Mouse (Mus musculus) CH12.LX (cell line): ENCODE data around the gene Pi16. TPM values are rescaled to one million over a fixed set of nuclear protein-coding genes. Genes with fewer than 3 reads are reported as not detected.

Experiments
- DNase-seq: peaks from one replicate; pipeline ENCODE4 v3.0.0-alpha.2; 2013; ENCODE audit errors: extremely low read depth
- H3K27ac ChIP-seq: 2 replicates; pipeline ENCODE4 v1.5.1; 2012; ENCODE audit warnings: low read depth, mild to moderate bottlenecking, control low read depth, moderate library complexity; ENCODE audit not compliant: insufficient read depth
- H3K27me3 ChIP-seq: replicated peaks from 2 replicates; pipeline ENCODE3; 2012; ENCODE audit warnings: inconsistent platforms
- H3K36me3 ChIP-seq, 2 experiments: replicated peaks in 1 of 2; 2 replicates each; pipeline versions ENCODE3 to v1.6.1; 2012; ENCODE audit warnings: inconsistent platforms in 1 of 2, low read length in 1 of 2, mild to moderate bottlenecking in 1 of 2, mixed read lengths in 1 of 2, moderate library complexity in 1 of 2; ENCODE audit not compliant: control insufficient read depth in 1 of 2, insufficient read depth in 1 of 2
- H3K4me1 ChIP-seq, 2 experiments: 2 replicates each; pipeline ENCODE4 v1.6.1; 2012; ENCODE audit warnings: inconsistent platforms in 1 of 2, moderate library complexity in 1 of 2; ENCODE audit not compliant: insufficient read depth in 2 of 2, control insufficient read depth in 1 of 2
- H3K4me2 ChIP-seq: 2 replicates; pipeline ENCODE4 v1.6.1; 2012; ENCODE audit warnings: low read depth, mild to moderate bottlenecking, control low read depth; ENCODE audit not compliant: poor library complexity, insufficient read depth, severe bottlenecking
- H3K4me3 ChIP-seq, 3 experiments: fragments of 150-350 bp in 1 of 3; sonication (generic) in 1 of 3; replicated peaks in 1 of 3; 2 replicates each; pipeline versions ENCODE3 to v1.5.1; 2011 to 2012; ENCODE audit warnings: low read depth in 2 of 3, low read length in 2 of 3, mild to moderate bottlenecking in 2 of 3, moderate library complexity in 2 of 3, control low read depth in 1 of 3, improper control_type of control experiment in 1 of 3, inconsistent platforms in 1 of 3, mixed read lengths in 1 of 3; ENCODE audit not compliant: poor library complexity in 1 of 3
- H3K79me2 ChIP-seq: replicated peaks from 2 replicates; pipeline ENCODE4 v1.6.1; 2012; ENCODE audit warnings: mild to moderate bottlenecking, moderate library complexity; ENCODE audit not compliant: control insufficient read depth, poor library complexity, insufficient read depth, severe bottlenecking; ENCODE audit errors: extremely low read depth
- H3K9ac ChIP-seq: 2 replicates; pipeline ENCODE4 v1.6.1; 2012; ENCODE audit warnings: low read depth, mild to moderate bottlenecking, control low read depth, moderate library complexity; ENCODE audit not compliant: insufficient read depth
- H3K9me3 ChIP-seq: replicated peaks from 2 replicates; pipeline ENCODE3; 2012; ENCODE audit warnings: low read length, inconsistent platforms, mixed read lengths
- BHLHE40 ChIP-seq: IDR thresholded peaks from 2 replicates; pipeline ENCODE4 v1.6.1; 2011; ENCODE audit warnings: mild to moderate bottlenecking, low read depth, low read length, improper control_type of control experiment
- CTCF ChIP-seq, 2 experiments: IDR thresholded peaks in 1 of 2; conservative IDR thresholded peaks in 1 of 2; 2 replicates each; pipeline ENCODE4 v1.5.1; 2011 to 2012; ENCODE audit warnings: low read depth in 2 of 2, low read length in 2 of 2, improper control_type of control experiment in 1 of 2, inconsistent platforms in 1 of 2, mild to moderate bottlenecking in 1 of 2, moderate library complexity in 1 of 2
- E2F4 ChIP-seq: IDR thresholded peaks from 2 replicates; pipeline ENCODE4 v1.6.1; 2011; ENCODE audit warnings: low read depth, low read length, improper control_type of control experiment; ENCODE audit not compliant: insufficient replicate concordance
- GABPA ChIP-seq: IDR thresholded peaks from 2 replicates; pipeline ENCODE4 v1.6.1; 2012; ENCODE audit warnings: low read depth, low read length, improper control_type of control experiment, inconsistent platforms; ENCODE audit not compliant: insufficient replicate concordance
- HCFC1 ChIP-seq: IDR thresholded peaks from 2 replicates; pipeline ENCODE4 v1.6.1; 2012; ENCODE audit warnings: low read depth, mild to moderate bottlenecking, inconsistent platforms, low read length, improper control_type of control experiment
- IRF4 ChIP-seq: IDR thresholded peaks from 2 replicates; pipeline ENCODE4 v1.6.1; 2014; ENCODE audit warnings: low read depth, mild to moderate bottlenecking, inconsistent platforms, low read length, improper control_type of control experiment
- JUN ChIP-seq: IDR thresholded peaks from 2 replicates; pipeline ENCODE4 v1.6.1; 2011; ENCODE audit warnings: low read depth, mild to moderate bottlenecking, low read length, improper control_type of control experiment, moderate library complexity; ENCODE audit not compliant: insufficient read depth
- JUND ChIP-seq: conservative IDR thresholded peaks from 2 replicates; pipeline ENCODE4 v1.6.1; 2011; ENCODE audit warnings: low read depth, low read length, improper control_type of control experiment
- MAFK ChIP-seq: IDR thresholded peaks from 2 replicates; pipeline ENCODE4 v1.6.1; 2011; ENCODE audit warnings: low read length, improper control_type of control experiment; ENCODE audit not compliant: insufficient replicate concordance
- MAZ ChIP-seq: IDR thresholded peaks from 2 replicates; pipeline ENCODE4 v1.6.1; 2012; ENCODE audit warnings: low read depth, mild to moderate bottlenecking, inconsistent platforms, low read length, improper control_type of control experiment, moderate library complexity
- MEF2A ChIP-seq: IDR thresholded peaks from 2 replicates; pipeline ENCODE4 v1.6.1; 2014; ENCODE audit warnings: low read depth, mild to moderate bottlenecking, inconsistent platforms, low read length, improper control_type of control experiment, borderline replicate concordance
- MYC ChIP-seq: IDR thresholded peaks from 2 replicates; pipeline ENCODE4 v1.6.1; 2011; ENCODE audit warnings: low read depth, mild to moderate bottlenecking, improper control_type of control experiment, low read length
- NELFE ChIP-seq: IDR thresholded peaks from 2 replicates; pipeline ENCODE4 v1.6.1; 2011; ENCODE audit warnings: low read depth, low read length, improper control_type of control experiment
- RAD21 ChIP-seq: IDR thresholded peaks from 2 replicates; pipeline ENCODE4 v1.6.1; 2011; ENCODE audit warnings: low read depth, mild to moderate bottlenecking, low read length, improper control_type of control experiment, moderate library complexity
- RCOR1 ChIP-seq: conservative IDR thresholded peaks from 2 replicates; pipeline ENCODE4 v1.6.1; 2012; ENCODE audit warnings: low read depth, mild to moderate bottlenecking, inconsistent platforms, low read length, improper control_type of control experiment
- SMC3 ChIP-seq: IDR thresholded peaks from 2 replicates; pipeline ENCODE4 v1.6.1; 2011; ENCODE audit warnings: low read depth, low read length, improper control_type of control experiment
- UBTF ChIP-seq: IDR thresholded peaks from 2 replicates; pipeline ENCODE4 v1.6.1; 2012; ENCODE audit warnings: low read depth, mild to moderate bottlenecking, inconsistent platforms, low read length, improper control_type of control experiment, moderate library complexity
- USF2 ChIP-seq: conservative IDR thresholded peaks from 2 replicates; pipeline ENCODE4 v1.6.1; 2011; ENCODE audit warnings: low read depth, low read length, improper control_type of control experiment
- ZC3H11A ChIP-seq: IDR thresholded peaks from 2 replicates; pipeline ENCODE4 v1.6.1; 2012; ENCODE audit warnings: low read depth, mild to moderate bottlenecking, inconsistent platforms, low read length, improper control_type of control experiment
- ZNF384 ChIP-seq: IDR thresholded peaks from 2 replicates; pipeline ENCODE4 v1.6.1; 2012; ENCODE audit warnings: low read depth, low read length, improper control_type of control experiment, inconsistent platforms
- dilution Hi-C: fragments of 300-500 bp; cut with MboI; formaldehyde crosslinking; loops from 2 replicates; pipeline ENCODE4 v1.14.3; 2020; ENCODE audit warnings: low sequenced_read_pairs; ENCODE audit not compliant: extremely low pct_unique_long_range_greater_than_20kb, extremely low pct_ligation_motif_present
- in situ Hi-C: fragments of 300-500 bp; cut with MboI; formaldehyde crosslinking; loops from 3 replicates; pipeline ENCODE4 v1.14.3; 2019; ENCODE audit warnings: low sequenced_read_pairs, low pct_ligation_motif_present, low pct_unique_long_range_greater_than_20kb, mixed read lengths
- polyA plus RNA-seq: library from polyadenylated mRNA; unstranded; fragments of >175 nt; gene quantifications from 2 replicates; pipeline ENCODE4 v1.2.1, GENCODE M21; 2012; ENCODE audit warnings: low read depth; ENCODE audit not compliant: insufficient read length
- total RNA-seq, 2 experiments: library from RNA; depleted of rRNA; stranded (reverse); fragments of 300-350 nt in 1 of 2; fragments of >200 nt in 1 of 2; gene quantifications; 2 replicates each; pipeline ENCODE4 v1.2.3; 2012 to 2014

Pi16 gene
- total and polyA plus RNA-seq, 3 experiments, result 0.13 TPM; not detected in 2

- Histone ChIP-seq H3K9me3 (no peaks in the 10 kb centered on the region), H3K4me3 (no peak overlapping the region), H3K9ac (no peak overlapping the region), H3K27me3 (no peaks in the 10 kb centered on the region), H3K4me1 (peaks cover 2 to 25% of the 10 kb centered on the region in 2 experiments), H3K79me2 (no peaks in the 10 kb centered on the region), H3K27ac (no peak overlapping the region), H3K4me2 (no peak overlapping the region), H3K36me3 (peaks cover 85 to 93% of the 10 kb centered on the region in 2 experiments)
- in situ Hi-C loops (no loop called here), dilution Hi-C loops (no loop called here)
- no peak for DNase-seq
- TF ChIP-seq BHLHE40 (no peak), MEF2A (no peak), GABPA (no peak), IRF4 (no peak), USF2 (no peak), UBTF (no peak), NELFE (no peak), RCOR1 (no peak), SMC3 (no peak), JUN (no peak), HCFC1 (no peak), RAD21 (no peak), ZNF384 (no peak), JUND (no peak), ZC3H11A (no peak), MAZ (no peak), MYC (no peak), CTCF (conservative IDR thresholded peaks at IDR 0.05 in 1 of 2, IDR thresholded peaks at IDR 0.05 in 1 of 2; ENCODE audit: low read depth in 2 of 2, low read length in 2 of 2) (no peak), MAFK (no peak), E2F4 (no peak)
Measured at GRCm38 (mm10) chr17:29336266-29336990, 18.9 kb downstream of the Pi16 start.
